Mouse (Mus musculus) neural tube, embryonic 15.5 days (tissue): ENCODE measurements around the gene Nanos3. TPM values are rescaled to one million over a fixed set of nuclear protein-coding genes. Genes with fewer than 3 reads are reported as not detected.

ENCODE experiments used
- ATAC-seq: fragments of 200-750 bp; cut with Nextera tagmentation; 2 replicates; pipeline ENCODE4 v1.8.0; 2017; ENCODE audit warnings: mild to moderate bottlenecking, moderate TSS enrichment, moderate library complexity; ENCODE audit not compliant: low FRiP score
- H3K27ac ChIP-seq: fragments of 300-500 bp; sonication (generic); replicated peaks from 2 replicates; pipeline ENCODE4 v1.5.1; 2015; ENCODE audit warnings: mild to moderate bottlenecking, inconsistent platforms
- H3K27me3 ChIP-seq: fragments of 300-500 bp; sonication (generic); replicated peaks from 2 replicates; pipeline ENCODE4 v1.6.1; 2015; ENCODE audit warnings: inconsistent platforms
- H3K36me3 ChIP-seq: fragments of 300-500 bp; sonication (generic); 2 replicates; pipeline ENCODE4 v1.6.1; 2015; ENCODE audit warnings: inconsistent platforms
- H3K4me1 ChIP-seq: fragments of 300-500 bp; sonication (generic); 2 replicates; pipeline ENCODE4 v1.6.1; 2015; ENCODE audit warnings: inconsistent platforms
- H3K4me2 ChIP-seq: fragments of 300-500 bp; sonication (generic); 2 replicates; pipeline ENCODE4 v1.6.1; 2015; ENCODE audit warnings: inconsistent platforms, mild to moderate bottlenecking, moderate library complexity
- H3K4me3 ChIP-seq: fragments of 300-500 bp; sonication (generic); replicated peaks from 2 replicates; pipeline ENCODE4 v1.5.1; 2015; ENCODE audit warnings: mild to moderate bottlenecking, inconsistent platforms
- H3K9ac ChIP-seq: fragments of 300-500 bp; sonication (generic); replicated peaks from 2 replicates; pipeline ENCODE4 v1.6.1; 2015; ENCODE audit warnings: mild to moderate bottlenecking, inconsistent platforms
- H3K9me3 ChIP-seq: fragments of 300-500 bp; sonication (generic); replicated peaks from 2 replicates; pipeline ENCODE4 v1.6.1; 2016; ENCODE audit warnings: inconsistent platforms
- WGBS: fragments of 180-500 bp; shearing (Covaris S2); methylation state at CpG from one replicate; pipeline ENCODE4 v1.1.7; 2015; ENCODE audit warnings: mixed read lengths; 5-methylcytosine and 5-hydroxymethylcytosine counted together
- polyA plus RNA-seq: library from polyadenylated mRNA; unstranded; fragments of >200 nt; fragmentation: Nextera tagmentation; extraction: Ambion mirVana; gene quantifications from 2 replicates; pipeline ENCODE4 v1.2.1, GENCODE M21; 2015

The Nanos3 gene
- polyA plus RNA-seq, 1 experiment from 2014 or later = 11.9 TPM

- Histone ChIP-seq H3K27me3 (peaks cover 6% of the 10 kb centered on the region; the same call in 1 of the 2 replicates), H3K9ac (peak overlapping the region; percentile 50), H3K36me3 (no peaks in the 10 kb centered on the region), H3K4me2 (peak overlapping the region; percentile 77), H3K4me3 (peak overlapping the region; percentile 47), H3K4me1 (peaks cover 70% of the 10 kb centered on the region), H3K9me3 (no peaks in the 10 kb centered on the region), H3K27ac (peak overlapping the region; percentile 85)
- 9% methylated on average over 45 of the region's 70 CpGs for WGBS
- ATAC-seq = no peak
Measured at GRCm38 (mm10) chr8:84200652-84201544, 15.9 kb upstream of the Nanos3 start.

- H3K4me1 ChIP-seq = peaks cover 70% of the 10 kb centered on the region
- 0 out of 2 replicates have a peak overlapping the region, but pooled peaks have one; percentile 50 for H3K9ac ChIP-seq
- peak overlapping the region; percentile 47 for H3K4me3 ChIP-seq
- peak overlapping the region; percentile 85 for H3K27ac ChIP-seq
- WGBS = 20% methylated on average over 8 of the region's 8 CpGs
- H3K4me2 ChIP-seq = peak overlapping the region; percentile 77
- ATAC-seq = no peak
- H3K27me3 ChIP-seq = peaks cover 6% of the 10 kb centered on the region; the same call in 1 of the 2 replicates
- H3K36me3 ChIP-seq = no peaks in the 10 kb centered on the region
- no peaks in the 10 kb centered on the region for H3K9me3 ChIP-seq
Measured at GRCm38 (mm10) chr8:84200126-84200555, 15.1 kb upstream of the Nanos3 start.

- H3K27me3 ChIP-seq = peaks cover 6% of the 10 kb centered on the region; the same call in 1 of the 2 replicates
- 59% methylated on average over 11 of the region's 11 CpGs for WGBS
- H3K9me3 ChIP-seq = no peaks in the 10 kb centered on the region
- H3K36me3 ChIP-seq = no peaks in the 10 kb centered on the region
- no peak overlapping the region for H3K4me3 ChIP-seq
- H3K4me2 ChIP-seq = peak overlapping the region; percentile 77; the same call in 1 of the 2 replicates
- peak overlapping the region; percentile 85 for H3K27ac ChIP-seq
- peaks cover 70% of the 10 kb centered on the region for H3K4me1 ChIP-seq
- no peak overlapping the region for H3K9ac ChIP-seq
- ATAC-seq = no peak
Measured at GRCm38 (mm10) chr8:84199348-84200125, 14.5 kb upstream of the Nanos3 start.

- Histone ChIP-seq H3K27me3 (peaks cover 6% of the 10 kb centered on the region; the same call in 1 of the 2 replicates), H3K27ac (peak overlapping the region; percentile 85), H3K9me3 (no peaks in the 10 kb centered on the region), H3K4me2 (peak overlapping the region; percentile 79), H3K36me3 (no peaks in the 10 kb centered on the region), H3K4me3 (no peak overlapping the region), H3K4me1 (peaks cover 66% of the 10 kb centered on the region), H3K9ac (no peak overlapping the region)
- 21% methylated on average over 4 of the region's 4 CpGs for WGBS
- no peak for ATAC-seq
Measured at GRCm38 (mm10) chr8:84198871-84199270, 13.9 kb upstream of the Nanos3 start.

- peaks cover 59% of the 10 kb centered on the region for H3K4me1 ChIP-seq
- 3% methylated on average over 30 of the region's 30 CpGs for WGBS
- ATAC-seq = peak; percentile 65
- H3K27me3 ChIP-seq = peaks cover 6% of the 10 kb centered on the region; the same call in 1 of the 2 replicates
- H3K9me3 ChIP-seq = no peaks in the 10 kb centered on the region
- H3K27ac ChIP-seq = peak overlapping the region; percentile 85
- no peaks in the 10 kb centered on the region for H3K36me3 ChIP-seq
- peak overlapping the region; percentile 79 for H3K4me2 ChIP-seq
- H3K9ac ChIP-seq = peak overlapping the region; percentile 44
- peak overlapping the region; percentile 49 for H3K4me3 ChIP-seq
Measured at GRCm38 (mm10) chr8:84197922-84198774, 13.1 kb upstream of the Nanos3 start.

GRCm38 (mm10) chr8:84197141-84197921 lies 12.3 kb upstream of the Nanos3 start:
- peak; percentile 52 for ATAC-seq
- H3K4me3 ChIP-seq = peak overlapping the region; percentile 49
- WGBS = 3% methylated on average over 42 of the region's 43 CpGs

GRCm38 (mm10) chr8:84194224-84194743 lies 9.3 kb upstream of the Nanos3 start:
- Histone ChIP-seq H3K4me2 (no peak overlapping the region), H3K27me3 (no peaks in the 10 kb centered on the region), H3K9me3 (no peaks in the 10 kb centered on the region), H3K4me3 (no peak overlapping the region), H3K36me3 (no peaks in the 10 kb centered on the region), H3K27ac (no peak overlapping the region), H3K9ac (no peak overlapping the region), H3K4me1 (peaks cover 39% of the 10 kb centered on the region)
- no peak for ATAC-seq
- 64% methylated on average over 3 of the region's 3 CpGs for WGBS

More at GRCm38 (mm10) chr8:84197141-84197921, 12.3 kb upstream of the Nanos3 start:
- Histone ChIP-seq H3K4me1 (peaks cover 58% of the 10 kb centered on the region), H3K9me3 (no peaks in the 10 kb centered on the region), H3K4me2 (peak overlapping the region; percentile 79), H3K27ac (peak overlapping the region; percentile 85), H3K9ac (peak overlapping the region; percentile 44), H3K36me3 (no peaks in the 10 kb centered on the region), H3K27me3 (peaks cover 6% of the 10 kb centered on the region; the same call in 1 of the 2 replicates)

- no peak overlapping the region for H3K9ac ChIP-seq
- H3K4me3 ChIP-seq = no peak overlapping the region
- H3K4me2 ChIP-seq = no peak overlapping the region
- 87% methylated on average over 5 of the region's 5 CpGs for WGBS
- H3K4me1 ChIP-seq = peaks cover 32% of the 10 kb centered on the region
- H3K27ac ChIP-seq = no peak overlapping the region
- H3K27me3 ChIP-seq = no peaks in the 10 kb centered on the region
- H3K9me3 ChIP-seq = no peaks in the 10 kb centered on the region
- H3K36me3 ChIP-seq = no peaks in the 10 kb centered on the region
- ATAC-seq = no peak
Measured at GRCm38 (mm10) chr8:84193566-84193965, 8.5 kb upstream of the Nanos3 start.

GRCm38 (mm10) chr8:84193161-84193560 lies 8.1 kb upstream of the Nanos3 start:
- ATAC-seq = no peak
- no peak overlapping the region for H3K4me2 ChIP-seq
- no peaks in the 10 kb centered on the region for H3K36me3 ChIP-seq
- H3K27me3 ChIP-seq = no peaks in the 10 kb centered on the region
- 82% methylated on average over 4 of the region's 4 CpGs for WGBS
- H3K4me3 ChIP-seq = no peak overlapping the region
- H3K4me1 ChIP-seq = peaks cover 28% of the 10 kb centered on the region
- no peaks in the 10 kb centered on the region for H3K9me3 ChIP-seq
- no peak overlapping the region for H3K9ac ChIP-seq
- no peak overlapping the region for H3K27ac ChIP-seq

- peak overlapping the region; percentile 73 for H3K27ac ChIP-seq
- peak overlapping the region; percentile 17; the same call in 1 of the 2 replicates for H3K4me3 ChIP-seq
- H3K27me3 ChIP-seq = peaks cover 3% of the 10 kb centered on the region; the same call in 1 of the 2 replicates
- H3K4me1 ChIP-seq = peaks cover 22% of the 10 kb centered on the region
- peak; percentile 26; the same call in 1 of the 2 replicates for ATAC-seq
- H3K4me2 ChIP-seq = peak overlapping the region; percentile 48
- no peak overlapping the region for H3K9ac ChIP-seq
- WGBS = 5% methylated on average over 33 of the region's 33 CpGs
- H3K36me3 ChIP-seq = no peaks in the 10 kb centered on the region
- H3K9me3 ChIP-seq = no peaks in the 10 kb centered on the region
Measured at GRCm38 (mm10) chr8:84192555-84192954, 7.5 kb upstream of the Nanos3 start.
